Mouse (Mus musculus) CH12.LX (cell line): Measurements from ENCODE around the gene Opcml.

Experiments used
- CTCF ChIP-seq, 2 experiments: IDR thresholded peaks in 1 of 2; conservative IDR thresholded peaks in 1 of 2; 2 replicates each; pipeline ENCODE4 v1.5.1; 2011 to 2012; ENCODE audit warnings: low read depth in 2 of 2, low read length in 2 of 2, improper control_type of control experiment in 1 of 2, inconsistent platforms in 1 of 2, mild to moderate bottlenecking in 1 of 2, moderate library complexity in 1 of 2
- ELF1 ChIP-seq: IDR thresholded peaks from 2 replicates; pipeline ENCODE4 v1.6.1; 2014; ENCODE audit warnings: low read depth, mild to moderate bottlenecking, inconsistent platforms, low read length, improper control_type of control experiment
- JUN ChIP-seq: IDR thresholded peaks from 2 replicates; pipeline ENCODE4 v1.6.1; 2011; ENCODE audit warnings: low read depth, mild to moderate bottlenecking, low read length, improper control_type of control experiment, moderate library complexity; ENCODE audit not compliant: insufficient read depth
- JUND ChIP-seq: conservative IDR thresholded peaks from 2 replicates; pipeline ENCODE4 v1.6.1; 2011; ENCODE audit warnings: low read depth, low read length, improper control_type of control experiment
- MAFK ChIP-seq: IDR thresholded peaks from 2 replicates; pipeline ENCODE4 v1.6.1; 2011; ENCODE audit warnings: low read length, improper control_type of control experiment; ENCODE audit not compliant: insufficient replicate concordance
- MAX ChIP-seq: IDR thresholded peaks from 2 replicates; pipeline ENCODE4 v1.6.1; 2011; ENCODE audit warnings: low read length, improper control_type of control experiment
- POLR2A ChIP-seq: IDR thresholded peaks from 2 replicates; pipeline ENCODE4 v1.6.1; 2011; ENCODE audit warnings: low read depth, mild to moderate bottlenecking, improper control_type of control experiment, low read length
- TCF12 ChIP-seq: IDR thresholded peaks from 2 replicates; pipeline ENCODE4 v1.6.1; 2014; ENCODE audit warnings: low read depth, mild to moderate bottlenecking, inconsistent platforms, low read length, improper control_type of control experiment
- USF1 ChIP-seq: IDR thresholded peaks from 2 replicates; pipeline ENCODE4 v1.6.1; 2014; ENCODE audit warnings: low read depth, mild to moderate bottlenecking, inconsistent platforms, low read length, improper control_type of control experiment

GRCm38 (mm10) chr9:28273816-28274215 lies 483.2 kb downstream of the Opcml start:
- TF ChIP-seq POLR2A (no peak), MAFK (no peak), ELF1 (no peak), MAX (no peak), TCF12 (no peak), USF1 (no peak), CTCF (conservative IDR thresholded peaks at IDR 0.05 in 1 of 2, IDR thresholded peaks at IDR 0.05 in 1 of 2; ENCODE audit: low read depth in 2 of 2, low read length in 2 of 2) (no peak), JUN (no peak), JUND (no peak)
